Mouse (Mus musculus) liver, embryonic 14.5 days (tissue): Measurements from ENCODE around the gene Mapk8ip1.

Experiments used
- CTCF ChIP-seq: IDR thresholded peaks from 2 replicates; pipeline ENCODE4 v1.5.1; 2016; ENCODE audit warnings: antibody characterized with exemption, low read depth, control low read depth
- EP300 ChIP-seq: IDR thresholded peaks from 2 replicates; pipeline ENCODE4 v1.6.1; 2016; ENCODE audit warnings: antibody characterized with exemption, low read depth

DNA sequence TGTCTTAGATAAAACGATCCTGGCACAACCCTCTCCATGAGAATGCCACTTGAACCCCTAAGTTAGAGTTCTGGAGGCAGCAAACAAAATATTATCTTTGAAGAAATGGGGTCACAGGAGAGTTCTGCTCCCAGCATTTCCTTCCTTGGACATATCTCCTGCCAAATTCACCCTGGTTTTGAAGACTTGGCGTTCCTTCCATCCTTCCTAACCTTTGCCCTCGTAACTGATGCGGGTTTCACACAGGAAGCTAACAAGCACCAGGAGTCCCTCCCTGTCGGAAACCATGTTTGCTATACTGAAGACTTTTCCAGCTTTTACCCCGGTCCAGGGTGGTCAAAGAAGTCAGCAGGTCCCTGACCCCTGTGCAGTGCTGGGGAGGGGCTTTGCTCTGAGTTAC, 46.8 kb downstream of the Mapk8ip1 start:
- TF ChIP-seq CTCF (no peak), EP300 (no peak)
